Mouse (Mus musculus) midbrain, embryonic 15.5 days (tissue): ENCODE measurements at regions not wholly inside any gene's neighbourhood (a gene's known extent, or its start where the extent isn't known, plus 50 kb on each side); places are given as distances from the start of the nearest gene placed in this dataset.

Experiments used
- ATAC-seq: fragments of 200-750 bp; cut with Nextera tagmentation; replicated peaks from 2 replicates; pipeline ENCODE4 v1.8.0; 2017; ENCODE audit warnings: moderate TSS enrichment
- H3K27ac ChIP-seq: fragments of 300-500 bp; sonication (generic); 2 replicates; pipeline ENCODE4 v1.5.1; 2015; ENCODE audit warnings: mild to moderate bottlenecking, inconsistent platforms
- H3K27me3 ChIP-seq: fragments of 300-500 bp; sonication (generic); replicated peaks from 2 replicates; pipeline ENCODE4 v1.6.1; 2015; ENCODE audit warnings: inconsistent platforms
- H3K36me3 ChIP-seq: fragments of 300-500 bp; sonication (generic); replicated peaks from 2 replicates; pipeline ENCODE4 v1.6.1; 2015; ENCODE audit warnings: inconsistent platforms
- H3K4me1 ChIP-seq: fragments of 300-500 bp; sonication (generic); 2 replicates; pipeline ENCODE4 v1.6.1; 2015; ENCODE audit warnings: inconsistent platforms
- H3K4me2 ChIP-seq: fragments of 300-500 bp; sonication (generic); 2 replicates; pipeline ENCODE4 v1.6.1; 2015; ENCODE audit warnings: inconsistent platforms, mild to moderate bottlenecking, moderate library complexity
- H3K4me3 ChIP-seq: fragments of 300-500 bp; sonication (generic); 2 replicates; pipeline ENCODE4 v1.5.1; 2015; ENCODE audit warnings: mild to moderate bottlenecking, inconsistent platforms
- H3K9ac ChIP-seq: fragments of 300-500 bp; sonication (generic); 2 replicates; pipeline ENCODE4 v1.6.1; 2015; ENCODE audit warnings: mild to moderate bottlenecking, inconsistent platforms
- H3K9me3 ChIP-seq: fragments of 300-500 bp; sonication (generic); 2 replicates; pipeline ENCODE4 v1.6.1; 2016; ENCODE audit warnings: inconsistent platforms
- WGBS: fragments of 180-500 bp; shearing (Covaris S2); methylation state at CpG from one replicate; pipeline ENCODE4 v1.1.7; 2015; ENCODE audit warnings: mixed read lengths; 5-methylcytosine and 5-hydroxymethylcytosine counted together

- H3K27me3 ChIP-seq = no peaks in the 10 kb centered on the region
- WGBS = 91% methylated on average over 3 of the region's 3 CpGs
- H3K9ac ChIP-seq = no peak overlapping the region
- no peak overlapping the region for H3K4me3 ChIP-seq
- no peaks in the 10 kb centered on the region for H3K36me3 ChIP-seq
- no peak for ATAC-seq
- H3K4me2 ChIP-seq = no peak overlapping the region
- H3K4me1 ChIP-seq = no peaks in the 10 kb centered on the region
- H3K9me3 ChIP-seq = no peaks in the 10 kb centered on the region; the same call in 1 of the 2 replicates
- no peak overlapping the region for H3K27ac ChIP-seq
These were observed 98.8 kb upstream of the Tbx3 start for GRCm38 (mm10) chr5:119571644-119572043.

GRCm38 (mm10) chr5:119575124-119575523, 95.3 kb upstream of the Tbx3 start:
- Histone ChIP-seq H3K36me3 (no peaks in the 10 kb centered on the region), H3K9ac (no peak overlapping the region), H3K27me3 (no peaks in the 10 kb centered on the region), H3K27ac (no peak overlapping the region), H3K4me1 (no peaks in the 10 kb centered on the region), H3K4me3 (no peak overlapping the region), H3K4me2 (no peak overlapping the region), H3K9me3 (no peaks in the 10 kb centered on the region; the same call in 1 of the 2 replicates)
- ATAC-seq = no peak
- WGBS = 61% methylated on average over 14 of the region's 14 CpGs

- Histone ChIP-seq H3K27me3 (no peaks in the 10 kb centered on the region), H3K27ac (no peak overlapping the region), H3K4me2 (no peak overlapping the region), H3K4me1 (no peaks in the 10 kb centered on the region), H3K9me3 (no peaks in the 10 kb centered on the region), H3K9ac (no peak overlapping the region), H3K36me3 (no peaks in the 10 kb centered on the region), H3K4me3 (no peak overlapping the region)
- 91% methylated on average over 2 of the region's 2 CpGs for WGBS
- no peak for ATAC-seq
These were observed 91.2 kb upstream of the Tbx3 start for GRCm38 (mm10) chr5:119579288-119579687.

- no peaks in the 10 kb centered on the region for H3K4me1 ChIP-seq
- no peaks in the 10 kb centered on the region for H3K36me3 ChIP-seq
- no peak overlapping the region for H3K9ac ChIP-seq
- H3K4me2 ChIP-seq = no peak overlapping the region
- no peaks in the 10 kb centered on the region for H3K27me3 ChIP-seq
- WGBS = 81% methylated on average over 2 of the region's 2 CpGs
- no peak overlapping the region for H3K4me3 ChIP-seq
- no peak overlapping the region for H3K27ac ChIP-seq
- ATAC-seq = no peak
- H3K9me3 ChIP-seq = no peaks in the 10 kb centered on the region
These were observed 90.7 kb upstream of the Tbx3 start for GRCm38 (mm10) chr5:119579806-119580205.

- Histone ChIP-seq H3K27ac (no peak overlapping the region), H3K4me3 (no peak overlapping the region), H3K4me2 (no peak overlapping the region), H3K9ac (no peak overlapping the region), H3K36me3 (no peaks in the 10 kb centered on the region), H3K27me3 (no peaks in the 10 kb centered on the region), H3K4me1 (no peaks in the 10 kb centered on the region), H3K9me3 (no peaks in the 10 kb centered on the region)
- ATAC-seq = no peak
- 86% methylated on average over 6 of the region's 6 CpGs for WGBS
These were observed 90.1 kb upstream of the Tbx3 start for GRCm38 (mm10) chr5:119580395-119580794.

- H3K9me3 ChIP-seq = no peaks in the 10 kb centered on the region
- H3K4me3 ChIP-seq = no peak overlapping the region
- H3K36me3 ChIP-seq = no peaks in the 10 kb centered on the region
- H3K4me2 ChIP-seq = no peak overlapping the region
- WGBS = 89% methylated on average over 2 of the region's 2 CpGs
- H3K27me3 ChIP-seq = no peaks in the 10 kb centered on the region
- H3K27ac ChIP-seq = no peak overlapping the region
- ATAC-seq = no peak
- no peaks in the 10 kb centered on the region for H3K4me1 ChIP-seq
- no peak overlapping the region for H3K9ac ChIP-seq
These were observed 89.7 kb upstream of the Tbx3 start for GRCm38 (mm10) chr5:119580798-119581197.

- Histone ChIP-seq H3K4me2 (no peak overlapping the region), H3K9me3 (no peaks in the 10 kb centered on the region), H3K27ac (no peak overlapping the region), H3K4me1 (peaks cover 4% of the 10 kb centered on the region; the same call in 1 of the 2 replicates), H3K4me3 (no peak overlapping the region), H3K27me3 (no peaks in the 10 kb centered on the region), H3K9ac (no peak overlapping the region), H3K36me3 (no peaks in the 10 kb centered on the region)
- 77% methylated on average over 2 of the region's 2 CpGs for WGBS
- ATAC-seq = no peak
These were observed 86.1 kb upstream of the Tbx3 start for GRCm38 (mm10) chr5:119584389-119584788.

GRCm38 (mm10) chr5:119584914-119585313, 85.6 kb upstream of the Tbx3 start:
- ATAC-seq = no peak
- H3K4me1 ChIP-seq = peaks cover 4% of the 10 kb centered on the region; the same call in 1 of the 2 replicates
- WGBS = 92% methylated on average over 5 of the region's 5 CpGs
- no peaks in the 10 kb centered on the region for H3K27me3 ChIP-seq
- no peaks in the 10 kb centered on the region for H3K36me3 ChIP-seq
- H3K4me2 ChIP-seq = no peak overlapping the region
- H3K27ac ChIP-seq = no peak overlapping the region
- no peak overlapping the region for H3K4me3 ChIP-seq
- no peaks in the 10 kb centered on the region for H3K9me3 ChIP-seq
- no peak overlapping the region for H3K9ac ChIP-seq

- no peak overlapping the region for H3K27ac ChIP-seq
- 86% methylated on average over 12 of the region's 12 CpGs for WGBS
- H3K9ac ChIP-seq = no peak overlapping the region
- H3K4me2 ChIP-seq = no peak overlapping the region
- peaks cover 4% of the 10 kb centered on the region; the same call in 1 of the 2 replicates for H3K4me1 ChIP-seq
- no peaks in the 10 kb centered on the region for H3K9me3 ChIP-seq
- no peak overlapping the region for H3K4me3 ChIP-seq
- H3K36me3 ChIP-seq = no peaks in the 10 kb centered on the region
- no peak for ATAC-seq
- H3K27me3 ChIP-seq = no peaks in the 10 kb centered on the region
These were observed 83.9 kb upstream of the Tbx3 start for GRCm38 (mm10) chr5:119586391-119587058.

- Histone ChIP-seq H3K36me3 (no peaks in the 10 kb centered on the region), H3K27me3 (no peaks in the 10 kb centered on the region), H3K9me3 (no peaks in the 10 kb centered on the region), H3K27ac (no peak overlapping the region), H3K4me2 (no peak overlapping the region), H3K4me1 (peaks cover 4% of the 10 kb centered on the region; the same call in 1 of the 2 replicates), H3K9ac (no peak overlapping the region), H3K4me3 (no peak overlapping the region)
- ATAC-seq = no peak
- 57% methylated on average over 12 of the region's 12 CpGs for WGBS
These were observed 83.1 kb upstream of the Tbx3 start for GRCm38 (mm10) chr5:119587239-119587811.

GRCm38 (mm10) chr5:119588340-119589272, 81.9 kb upstream of the Tbx3 start:
- Histone ChIP-seq H3K27me3 (no peaks in the 10 kb centered on the region), H3K36me3 (no peaks in the 10 kb centered on the region), H3K4me1 (peaks cover 4% of the 10 kb centered on the region; the same call in 1 of the 2 replicates), H3K27ac (no peak overlapping the region), H3K4me2 (no peak overlapping the region), H3K4me3 (no peak overlapping the region), H3K9me3 (no peaks in the 10 kb centered on the region), H3K9ac (no peak overlapping the region)
- no peak for ATAC-seq
- WGBS = 25% methylated on average over 9 of the region's 9 CpGs

- Histone ChIP-seq H3K27ac (no peak overlapping the region), H3K4me2 (no peak overlapping the region), H3K4me1 (peaks cover 4% of the 10 kb centered on the region; the same call in 1 of the 2 replicates), H3K9ac (no peak overlapping the region), H3K36me3 (no peaks in the 10 kb centered on the region), H3K4me3 (no peak overlapping the region), H3K9me3 (no peaks in the 10 kb centered on the region), H3K27me3 (no peaks in the 10 kb centered on the region)
- ATAC-seq = no peak
- 84% methylated on average over 5 of the region's 5 CpGs for WGBS
These were observed 79.2 kb upstream of the Tbx3 start for GRCm38 (mm10) chr5:119591271-119591670.
